Mouse (Mus musculus) liver, embryonic 12.5 days (tissue): Measurements from ENCODE around the gene Osbpl11. TPM values are rescaled to one million over a fixed set of nuclear protein-coding genes. Genes with fewer than 3 reads are reported as not detected.
"Not testable (repeated sequence)": the region's sequence is repeated elsewhere in the genome, so short reads cannot be mapped to it uniquely, and the experiment has no call there.

Experiments used
- ATAC-seq: fragments of 200-750 bp; cut with Nextera tagmentation; 2 replicates; pipeline ENCODE4 v1.8.0; 2017; ENCODE audit warnings: moderate number of reproducible peaks, mild to moderate bottlenecking, moderate library complexity
- H3K27ac ChIP-seq: fragments of 300-500 bp; sonication (generic); 2 replicates; pipeline ENCODE4 v1.5.1; 2016; ENCODE audit warnings: mild to moderate bottlenecking
- H3K27me3 ChIP-seq: fragments of 300-500 bp; sonication (generic); replicated peaks from 2 replicates; pipeline ENCODE4 v1.6.1; 2016; ENCODE audit warnings: mild to moderate bottlenecking, moderate library complexity
- H3K36me3 ChIP-seq: fragments of 300-500 bp; sonication (generic); 2 replicates; pipeline ENCODE4 v1.6.1; 2016; ENCODE audit warnings: mild to moderate bottlenecking, moderate library complexity
- H3K4me1 ChIP-seq: fragments of 300-500 bp; sonication (generic); 2 replicates; pipeline ENCODE4 v1.6.1; 2016
- H3K4me2 ChIP-seq: fragments of 300-500 bp; sonication (generic); 2 replicates; pipeline ENCODE4 v1.6.1; 2016; ENCODE audit warnings: mild to moderate bottlenecking, moderate library complexity
- H3K4me3 ChIP-seq: fragments of 300-500 bp; sonication (generic); 2 replicates; pipeline ENCODE4 v1.5.1; 2016; ENCODE audit warnings: mild to moderate bottlenecking, moderate library complexity
- H3K9ac ChIP-seq: fragments of 300-500 bp; sonication (generic); 2 replicates; pipeline ENCODE4 v1.6.1; 2016; ENCODE audit warnings: mild to moderate bottlenecking, moderate library complexity
- H3K9me3 ChIP-seq: fragments of 300-500 bp; sonication (generic); replicated peaks from 2 replicates; pipeline ENCODE4 v1.6.1; 2016; ENCODE audit warnings: mild to moderate bottlenecking, moderate library complexity
- WGBS: fragments of 180-500 bp; shearing (Covaris S2); methylation state at CpG from one replicate; pipeline ENCODE4 v1.1.7; 2016; ENCODE audit not compliant: insufficient replicate concordance; 5-methylcytosine and 5-hydroxymethylcytosine counted together
- polyA plus RNA-seq: library from polyadenylated mRNA; unstranded; fragments of >200 nt; fragmentation: Nextera tagmentation; extraction: Ambion mirVana; gene quantifications from 2 replicates; pipeline ENCODE4 v1.2.1, GENCODE M21; 2016

The Osbpl11 gene
- polyA plus RNA-seq, 1 experiment from 2014 or later: 11.2 TPM

DNA sequence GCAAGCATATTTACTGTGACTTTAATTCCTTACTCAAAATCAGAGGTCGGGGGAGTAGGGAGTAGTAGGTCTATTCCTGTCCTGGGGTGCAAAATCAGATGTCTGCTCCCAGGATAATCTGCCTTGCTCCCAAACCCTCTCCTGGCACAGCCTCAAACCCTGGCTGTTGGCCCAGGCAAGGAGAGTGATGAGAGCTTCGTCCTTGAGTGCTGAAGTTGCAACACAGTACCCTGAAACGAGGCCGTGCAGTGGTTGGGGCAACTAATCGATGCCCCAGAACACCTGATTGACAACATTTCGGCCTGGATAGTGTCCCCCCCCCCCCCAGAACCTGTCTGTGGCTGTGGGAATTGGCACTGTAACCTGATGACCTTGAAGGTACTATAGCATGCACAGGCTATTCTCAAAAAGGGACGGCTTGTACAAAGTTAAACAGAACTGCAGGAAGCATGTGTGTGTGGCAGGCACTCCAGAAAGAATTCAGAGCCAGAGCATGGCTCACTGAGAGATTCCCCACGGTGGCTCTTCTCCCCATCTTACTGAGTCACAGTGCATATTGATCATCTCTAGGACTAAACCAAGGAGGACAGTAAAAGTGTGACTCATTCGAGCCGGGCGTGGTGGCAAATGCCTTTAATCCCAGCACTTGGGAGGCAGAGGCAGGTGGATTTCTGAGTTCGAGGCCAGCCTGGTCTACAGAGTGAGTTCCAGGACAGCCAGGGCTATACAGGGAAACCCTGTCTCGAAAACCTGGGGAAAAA, 21.4 kb upstream of the Osbpl11 start:
- no peaks in the 10 kb centered on the region for H3K27me3 ChIP-seq
- no peak for ATAC-seq
- H3K4me3 ChIP-seq: no peak overlapping the region
- H3K4me1 ChIP-seq: 0 out of 2 replicates have a peak, but pooled peaks cover 5% of the 10 kb centered on the region
- WGBS: 64% methylated on average over 13 of the region's 13 CpGs
- 0 out of 2 replicates have a peak, but pooled peaks cover 3% of the 10 kb centered on the region for H3K9me3 ChIP-seq
- H3K9ac ChIP-seq: no peak overlapping the region
- H3K4me2 ChIP-seq: no peak overlapping the region
- no peak overlapping the region for H3K27ac ChIP-seq
- H3K36me3 ChIP-seq: no peaks in the 10 kb centered on the region

- H3K9ac ChIP-seq, H3K9me3 ChIP-seq, H3K36me3 ChIP-seq, H3K27ac ChIP-seq, H3K27me3 ChIP-seq, H3K4me2 ChIP-seq, H3K4me3 ChIP-seq, ATAC-seq: not testable (repeated sequence)
- WGBS: 43% methylated on average over 6 of the region's 6 CpGs
- peaks cover 16% of the 10 kb centered on the region for H3K4me1 ChIP-seq
Observed at GRCm38 (mm10) chr16:33166284-33166683, 18.6 kb upstream of the Osbpl11 start.

DNA sequence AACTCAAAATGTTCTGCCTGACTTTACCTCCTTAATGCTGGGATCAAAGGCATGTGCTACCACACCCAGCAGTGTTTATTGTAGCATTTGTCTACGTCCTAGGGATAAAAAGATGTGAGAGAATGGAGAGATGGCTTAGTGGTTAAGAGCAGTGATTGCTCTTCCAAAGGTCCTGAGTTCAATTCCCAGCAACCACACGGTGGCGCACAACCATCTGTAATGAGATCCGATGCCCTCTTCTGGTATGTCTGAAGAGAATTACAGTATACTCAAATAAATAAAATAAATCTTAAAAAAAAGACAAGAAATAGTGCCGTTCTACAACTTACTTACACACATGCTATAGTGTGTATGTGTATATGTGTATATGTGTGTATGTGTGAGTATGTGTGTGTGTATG, 17.3 kb upstream of the Osbpl11 start:
- H3K4me3 ChIP-seq: no peak overlapping the region
- no peaks in the 10 kb centered on the region for H3K27me3 ChIP-seq
- no peak overlapping the region for H3K9ac ChIP-seq
- no peak for ATAC-seq
- peaks cover 16% of the 10 kb centered on the region for H3K4me1 ChIP-seq
- no peaks in the 10 kb centered on the region for H3K36me3 ChIP-seq
- no peak overlapping the region for H3K4me2 ChIP-seq
- no peak overlapping the region for H3K27ac ChIP-seq
- no peaks in the 10 kb centered on the region for H3K9me3 ChIP-seq
- WGBS: 29% methylated on average over 5 of the region's 5 CpGs

GRCm38 (mm10) chr16:33169471-33170034, 15.3 kb upstream of the Osbpl11 start:
- no peaks in the 10 kb centered on the region for H3K36me3 ChIP-seq
- H3K4me1 ChIP-seq: peaks cover 16% of the 10 kb centered on the region
- no peak overlapping the region for H3K4me2 ChIP-seq
- no peak overlapping the region for H3K27ac ChIP-seq
- H3K27me3 ChIP-seq: no peaks in the 10 kb centered on the region
- no peak overlapping the region for H3K4me3 ChIP-seq
- no peak for ATAC-seq
- no peaks in the 10 kb centered on the region for H3K9me3 ChIP-seq
- 69% methylated on average over 8 of the region's 8 CpGs for WGBS
- H3K9ac ChIP-seq: no peak overlapping the region

DNA sequence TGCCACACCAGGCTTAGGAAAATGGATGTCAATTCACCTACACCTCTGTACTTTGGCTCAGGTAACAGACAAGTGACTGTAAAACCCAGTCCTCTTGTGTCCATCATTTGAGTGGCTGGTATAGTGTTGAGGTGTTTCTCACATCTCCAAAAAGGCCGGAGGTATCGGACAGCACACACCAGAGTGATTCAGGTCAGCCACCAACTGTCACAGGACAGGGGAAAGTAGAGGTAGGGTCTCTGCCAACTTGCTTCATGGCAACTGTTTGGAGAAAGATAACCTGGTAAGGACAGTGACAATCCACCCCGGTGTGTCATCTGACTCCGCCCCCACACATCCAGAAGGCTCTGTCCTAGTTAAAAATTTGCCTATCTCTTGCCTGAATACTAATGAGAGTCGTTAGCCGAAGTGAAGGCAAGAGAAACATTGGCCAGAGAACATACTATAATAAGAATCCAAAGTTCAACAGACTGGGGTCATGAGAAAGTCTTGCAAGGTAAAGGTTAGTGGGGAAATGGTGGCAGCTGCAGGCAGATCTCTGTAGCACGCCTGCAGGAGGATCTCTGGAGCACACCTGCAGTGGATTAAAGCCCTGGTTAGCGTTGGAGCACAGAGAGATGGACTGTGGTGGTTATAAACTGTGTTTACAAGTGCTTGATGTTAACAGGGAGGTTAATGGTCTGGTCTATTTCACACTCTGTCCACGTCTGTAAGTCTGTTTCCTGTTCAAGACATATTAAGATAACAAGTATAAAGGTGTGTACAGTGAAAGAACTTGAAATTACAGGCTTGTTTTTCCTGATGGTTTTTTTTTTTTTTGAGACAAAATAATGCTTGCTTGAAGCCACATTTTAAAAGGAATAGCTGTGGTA, 13.9 kb upstream of the Osbpl11 start:
- no peak overlapping the region for H3K9ac ChIP-seq
- no peak for ATAC-seq
- H3K4me2 ChIP-seq: no peak overlapping the region
- 62% methylated on average over 9 of the region's 9 CpGs for whole genome bisulfite sequencing
- peaks cover 16% of the 10 kb centered on the region for H3K4me1 ChIP-seq
- H3K9me3 ChIP-seq: no peaks in the 10 kb centered on the region
- H3K36me3 ChIP-seq: no peaks in the 10 kb centered on the region
- no peaks in the 10 kb centered on the region for H3K27me3 ChIP-seq
- H3K4me3 ChIP-seq: no peak overlapping the region
- no peak overlapping the region for H3K27ac ChIP-seq

- no peak overlapping the region for H3K9ac ChIP-seq
- no peak for ATAC-seq
- H3K4me2 ChIP-seq: no peak overlapping the region
- WGBS: 67% methylated on average over 6 of the region's 6 CpGs
- H3K27me3 ChIP-seq: no peaks in the 10 kb centered on the region
- no peaks in the 10 kb centered on the region for H3K9me3 ChIP-seq
- no peak overlapping the region for H3K27ac ChIP-seq
- H3K4me1 ChIP-seq: peaks cover 16% of the 10 kb centered on the region
- no peak overlapping the region for H3K4me3 ChIP-seq
- H3K36me3 ChIP-seq: no peaks in the 10 kb centered on the region
Observed at GRCm38 (mm10) chr16:33171800-33172199, 13.1 kb upstream of the Osbpl11 start.

GRCm38 (mm10) chr16:33173151-33173550, 11.7 kb upstream of the Osbpl11 start:
- 58% methylated on average over 5 of the region's 5 CpGs for WGBS
- H3K27ac ChIP-seq: no peak overlapping the region
- no peak for ATAC-seq

GRCm38 (mm10) chr16:33174695-33175094, 10.2 kb upstream of the Osbpl11 start:
- no peaks in the 10 kb centered on the region for H3K9me3 ChIP-seq
- H3K4me3 ChIP-seq: no peak overlapping the region
- no peak overlapping the region for H3K27ac ChIP-seq
- H3K27me3 ChIP-seq: no peaks in the 10 kb centered on the region
- no peaks in the 10 kb centered on the region for H3K36me3 ChIP-seq
- ATAC-seq: no peak
- H3K4me1 ChIP-seq: peaks cover 16% of the 10 kb centered on the region
- H3K9ac ChIP-seq: no peak overlapping the region
- H3K4me2 ChIP-seq: no peak overlapping the region

More at GRCm38 (mm10) chr16:33173151-33173550, 11.7 kb upstream of the Osbpl11 start:
- H3K4me1 ChIP-seq: peaks cover 16% of the 10 kb centered on the region
- H3K27me3 ChIP-seq: no peaks in the 10 kb centered on the region
- H3K4me3 ChIP-seq: no peak overlapping the region
- H3K4me2 ChIP-seq: no peak overlapping the region
- no peaks in the 10 kb centered on the region for H3K36me3 ChIP-seq
- H3K9ac ChIP-seq: no peak overlapping the region
- H3K9me3 ChIP-seq: no peaks in the 10 kb centered on the region

- not testable (repeated sequence) for H3K27me3 ChIP-seq, H3K4me3 ChIP-seq, H3K9ac ChIP-seq, H3K4me1 ChIP-seq, H3K36me3 ChIP-seq, H3K4me2 ChIP-seq, ATAC-seq, H3K9me3 ChIP-seq, H3K27ac ChIP-seq
- 86% methylated on average over 5 of the region's 5 CpGs for WGBS
Observed at GRCm38 (mm10) chr16:33176831-33177230, 8.0 kb upstream of the Osbpl11 start.

- ATAC-seq: no peak
- 0 out of 2 replicates have a peak, but pooled peaks cover 3% of the 10 kb centered on the region for H3K4me1 ChIP-seq
- 55% methylated on average over 4 of the region's 4 CpGs for WGBS
- no peaks in the 10 kb centered on the region for H3K36me3 ChIP-seq
- H3K9me3 ChIP-seq: no peaks in the 10 kb centered on the region
- H3K9ac ChIP-seq: no peak overlapping the region
- no peak overlapping the region for H3K4me2 ChIP-seq
- H3K4me3 ChIP-seq: no peak overlapping the region
- no peak overlapping the region for H3K27ac ChIP-seq
- no peaks in the 10 kb centered on the region for H3K27me3 ChIP-seq
Observed at GRCm38 (mm10) chr16:33177722-33178121, 7.1 kb upstream of the Osbpl11 start.

DNA sequence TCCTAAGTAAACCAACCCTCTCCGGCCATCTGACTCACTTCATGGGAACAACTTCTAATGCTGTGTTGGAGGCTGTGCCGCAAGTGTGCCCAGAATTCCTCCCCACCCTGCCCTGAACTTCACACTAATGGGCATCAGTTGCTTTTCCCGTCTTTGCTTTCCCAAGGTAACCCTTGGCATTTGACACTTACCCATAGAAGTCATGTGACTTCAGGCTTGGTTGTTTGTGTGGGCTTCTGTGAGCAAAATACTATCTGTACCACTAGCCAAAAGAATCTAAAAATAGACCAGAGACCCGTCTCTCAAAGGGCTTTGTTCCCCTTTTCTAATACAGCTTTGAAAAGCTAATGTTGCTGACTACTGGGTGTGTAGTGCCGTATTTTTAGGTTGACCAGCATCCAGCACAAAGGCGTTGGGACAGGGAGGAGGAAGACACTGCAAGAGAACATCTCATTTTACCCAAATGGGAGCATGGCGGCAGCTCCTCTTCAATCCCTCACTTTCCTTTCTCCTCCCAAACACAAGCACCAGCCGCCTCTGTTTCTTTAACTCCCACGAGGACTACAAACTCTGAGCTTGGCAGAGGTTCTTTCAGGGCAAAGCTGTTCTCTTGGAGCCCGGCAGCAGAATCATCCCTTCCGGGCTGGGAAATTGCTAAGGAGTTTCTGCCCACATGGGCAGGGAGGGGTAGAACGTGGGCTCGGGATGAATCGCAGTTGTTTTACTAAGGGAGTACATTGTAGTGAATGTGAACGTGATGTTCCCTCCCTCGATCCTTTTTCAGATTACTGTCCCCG, 6.4 kb upstream of the Osbpl11 start:
- Histone ChIP-seq H3K4me3 (no peak overlapping the region), H3K27ac (0 out of 2 replicates have a peak overlapping the region, but pooled peaks have one; percentile 11), H3K36me3 (no peaks in the 10 kb centered on the region), H3K9me3 (no peaks in the 10 kb centered on the region), H3K27me3 (no peaks in the 10 kb centered on the region), H3K4me2 (0 out of 2 replicates have a peak overlapping the region, but pooled peaks have one; percentile 23), H3K9ac (no peak overlapping the region), H3K4me1 (0 out of 2 replicates have a peak, but pooled peaks cover 3% of the 10 kb centered on the region)
- no peak for ATAC-seq
- 39% methylated on average over 17 of the region's 17 CpGs for WGBS
